Mouse (Mus musculus) fibroblast of lung, adult 2 months (primary cell): ENCODE data around the gene Hivep3.

Experiments used
- DNase-seq: peaks from one replicate; pipeline ENCODE4 v3.0.0-alpha.2; 2011; ENCODE audit warnings: low read depth

Gene Hivep3

GRCm38 (mm10) chr4:120104599-120104998 lies 371.0 kb downstream of the Hivep3 start:
- DNase-seq = no peak

- no peak for DNase-seq
Observed at GRCm38 (mm10) chr4:120106362-120106761, 372.8 kb downstream of the Hivep3 start.

GRCm38 (mm10) chr4:120107787-120108186 lies 374.2 kb downstream of the Hivep3 start:
- DNase-seq = no peak

DNA sequence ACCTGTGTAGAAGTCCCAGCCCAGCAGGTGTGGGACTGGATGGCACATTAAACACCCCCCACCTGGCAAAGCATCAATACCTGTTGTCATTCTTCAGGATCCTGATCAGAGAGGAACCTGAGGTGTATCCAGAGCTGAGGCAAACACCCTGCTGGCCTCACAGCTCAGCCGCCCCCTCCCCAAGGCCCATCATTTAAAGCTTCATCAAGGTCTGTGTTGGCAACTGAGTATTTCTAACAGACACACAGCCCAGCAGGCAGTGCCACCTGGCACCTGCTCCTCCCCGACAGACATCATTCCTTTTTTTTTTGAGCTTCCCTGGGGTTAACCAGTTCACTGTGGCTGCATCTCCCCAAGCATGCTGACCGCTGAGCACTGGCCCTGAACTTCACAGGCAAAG lies 381.9 kb downstream of the Hivep3 start:
- no peak for DNase-seq

GRCm38 (mm10) chr4:120116312-120116711 lies 382.7 kb downstream of the Hivep3 start:
- DNase-seq = no peak

GRCm38 (mm10) chr4:120120276-120120675 lies 386.7 kb downstream of the Hivep3 start:
- DNase-seq = no peak

DNA sequence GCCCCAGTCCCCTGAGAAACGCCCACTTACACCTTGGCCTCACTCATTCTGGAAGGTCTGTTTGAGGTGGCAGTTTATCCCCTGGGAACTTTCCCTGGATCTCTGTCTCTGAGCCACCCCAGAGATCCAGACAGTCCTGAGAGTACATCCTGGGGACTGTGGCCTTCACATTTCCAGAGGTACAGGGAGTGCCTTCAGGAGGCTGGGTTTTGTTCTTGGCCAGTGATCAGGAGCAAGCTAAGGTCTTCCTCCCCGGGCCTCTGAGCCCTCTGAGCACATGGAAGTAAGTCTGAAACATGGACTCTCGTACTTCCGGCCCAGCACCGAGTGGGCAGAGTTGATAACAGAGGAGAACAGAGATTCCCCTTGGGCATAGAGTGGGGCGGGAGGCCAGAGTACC lies 391.1 kb downstream of the Hivep3 start:
- DNase-seq = no peak

GRCm38 (mm10) chr4:120126047-120126446 lies 392.5 kb downstream of the Hivep3 start:
- DNase-seq = peak; percentile 78

DNA sequence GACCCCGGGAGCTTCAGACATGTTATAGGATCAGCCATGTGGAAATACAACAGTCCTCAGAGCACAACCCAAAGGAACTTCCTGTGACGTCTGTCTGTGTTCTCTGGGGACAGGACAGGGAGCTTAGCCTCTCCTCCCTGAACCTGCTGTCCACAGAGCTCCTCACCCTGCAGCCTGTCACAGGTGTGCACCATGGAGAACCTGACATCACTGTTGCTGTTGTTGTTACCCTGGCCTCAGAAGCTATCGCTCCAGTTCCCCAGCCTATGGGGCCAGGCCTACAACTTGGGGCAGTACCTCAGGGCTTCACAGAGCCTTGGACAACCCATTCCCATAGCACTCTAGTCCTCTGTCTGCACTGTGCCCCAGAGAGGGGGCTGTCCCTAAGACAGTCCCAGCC lies 393.7 kb downstream of the Hivep3 start:
- no peak for DNase-seq

DNA sequence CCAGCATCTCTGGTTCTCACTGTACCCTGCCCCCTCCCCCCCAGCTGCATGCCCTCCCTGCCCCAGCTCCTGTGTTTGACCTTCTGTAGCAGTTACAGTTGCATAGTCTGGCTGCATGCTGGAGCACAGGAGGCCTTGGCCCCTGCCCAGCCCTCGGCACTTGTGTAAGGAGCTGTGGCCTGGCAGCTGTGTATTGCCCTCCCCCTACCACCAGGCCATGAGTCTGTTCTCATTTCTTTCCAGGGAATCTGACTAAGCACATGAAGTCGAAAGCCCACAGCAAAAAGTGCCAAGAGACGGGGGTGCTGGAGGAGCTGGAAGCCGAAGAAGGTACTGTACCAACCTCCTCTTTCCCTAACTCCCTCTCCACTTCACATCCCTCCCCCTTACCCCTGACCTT lies 394.4 kb downstream of the Hivep3 start:
- DNase-seq = peak; percentile 94

DNA sequence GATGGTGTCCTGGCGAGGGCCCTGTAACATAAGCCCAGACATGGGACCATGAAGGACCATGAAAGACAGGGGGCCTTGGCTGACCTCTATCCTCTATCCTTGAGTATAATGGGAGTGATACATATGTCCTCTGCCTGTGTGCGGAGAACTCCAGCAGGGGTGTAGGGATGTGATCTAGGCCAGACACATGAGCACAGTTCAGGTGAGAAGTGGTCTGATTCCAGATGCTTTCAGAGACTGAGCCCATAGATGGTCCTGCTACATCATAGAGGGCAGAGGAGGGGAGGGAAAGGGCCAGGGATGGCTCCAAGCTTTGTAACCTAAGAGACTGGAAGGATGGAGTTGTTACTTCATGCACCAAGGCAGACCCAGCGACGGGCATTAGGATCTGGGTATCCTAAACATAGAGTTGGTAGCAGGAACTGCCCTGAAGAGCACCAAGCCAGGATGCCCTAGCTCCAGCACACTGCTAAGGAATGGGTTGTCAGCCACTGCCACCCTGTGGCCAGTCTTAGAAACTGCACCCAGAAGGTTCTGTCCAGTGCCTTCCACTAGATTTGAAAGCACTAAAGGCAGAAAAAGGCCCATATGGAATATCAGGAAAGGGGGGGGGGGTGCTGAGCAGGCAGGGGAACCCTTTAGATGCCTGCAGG lies 395.8 kb downstream of the Hivep3 start:
- no peak for DNase-seq

DNA sequence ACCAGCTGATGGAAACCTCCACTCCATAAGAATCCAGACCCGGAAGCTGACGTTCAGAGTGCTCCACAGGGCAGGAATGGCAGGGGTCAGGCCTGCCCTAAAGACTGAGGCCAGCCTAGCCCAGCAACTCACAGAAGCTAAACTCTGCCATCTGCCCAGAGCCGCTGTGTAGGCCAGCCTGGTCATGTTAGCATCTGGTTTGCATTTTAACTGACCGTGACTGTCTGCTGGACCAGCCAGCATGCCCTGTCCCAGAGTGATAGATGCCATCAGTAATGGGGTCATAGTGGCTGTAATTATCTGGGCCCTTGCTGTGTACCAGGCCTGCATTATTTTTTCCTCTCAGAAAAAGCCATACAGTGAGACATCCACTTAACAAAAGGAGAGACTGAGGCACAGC lies 397.3 kb downstream of the Hivep3 start:
- no peak for DNase-seq

- no peak for DNase-seq
Observed at GRCm38 (mm10) chr4:120131441-120132220, 398.0 kb downstream of the Hivep3 start.

DNA sequence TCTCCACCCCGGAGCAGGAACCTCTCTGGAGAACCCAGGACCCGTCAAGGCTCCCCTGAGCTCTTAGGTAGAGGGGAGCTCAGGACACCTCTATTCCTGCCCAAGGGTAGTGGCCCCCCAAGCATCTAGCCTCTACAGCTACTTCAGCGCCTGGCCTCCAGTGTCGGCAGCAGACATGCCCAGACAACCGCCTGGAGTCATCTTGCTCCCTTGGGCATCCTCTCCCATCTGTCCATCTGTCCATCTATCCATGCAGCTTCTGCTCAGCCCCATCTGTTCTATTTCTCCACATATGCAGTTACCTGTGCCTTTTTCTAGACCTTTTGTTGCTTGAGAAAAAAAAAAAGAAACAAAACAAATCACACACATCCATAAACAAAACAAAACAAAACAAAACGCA lies 400.6 kb downstream of the Hivep3 start:
- DNase-seq = no peak

DNA sequence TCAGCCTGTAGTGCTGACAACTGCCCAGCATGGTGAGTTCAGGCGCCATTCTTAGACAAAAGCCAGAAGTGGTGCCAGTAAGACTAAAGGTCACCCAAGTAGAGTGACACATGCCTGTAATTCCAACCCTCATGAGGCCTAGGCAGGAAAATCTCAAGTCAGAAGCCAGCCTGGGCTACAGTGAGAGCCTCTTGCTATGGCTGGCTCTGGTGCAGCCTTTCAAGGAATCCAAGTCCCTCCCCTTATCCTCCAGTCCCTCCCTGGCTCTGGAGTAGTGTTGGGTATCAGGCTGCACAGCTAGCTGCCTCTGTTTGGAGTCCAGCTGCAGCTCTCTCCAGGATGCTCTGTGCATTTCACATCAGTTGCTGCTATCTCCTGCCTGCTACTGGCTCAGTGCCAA lies 408.2 kb downstream of the Hivep3 start:
- no peak for DNase-seq

DNA sequence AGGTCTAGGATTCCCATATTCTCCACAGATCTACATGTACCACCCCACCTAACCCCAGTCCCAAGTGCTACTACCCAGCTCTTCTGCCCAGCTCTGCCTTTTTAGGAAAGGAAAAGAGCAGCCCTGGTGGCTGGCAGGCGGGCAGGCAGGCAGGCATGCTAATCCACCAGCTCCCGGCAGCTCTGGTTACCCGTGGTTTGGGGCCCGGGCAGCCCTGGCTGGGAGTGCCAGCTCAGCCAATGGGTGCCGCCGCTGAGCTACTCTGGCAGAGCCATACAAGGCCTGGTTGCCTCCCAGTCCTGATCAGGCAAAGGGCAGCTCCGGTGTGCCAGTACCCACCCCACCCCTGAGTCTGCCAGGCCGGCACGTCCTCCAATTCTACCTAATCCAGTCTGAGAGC lies 409.3 kb downstream of the Hivep3 start:
- DNase-seq = no peak

DNA sequence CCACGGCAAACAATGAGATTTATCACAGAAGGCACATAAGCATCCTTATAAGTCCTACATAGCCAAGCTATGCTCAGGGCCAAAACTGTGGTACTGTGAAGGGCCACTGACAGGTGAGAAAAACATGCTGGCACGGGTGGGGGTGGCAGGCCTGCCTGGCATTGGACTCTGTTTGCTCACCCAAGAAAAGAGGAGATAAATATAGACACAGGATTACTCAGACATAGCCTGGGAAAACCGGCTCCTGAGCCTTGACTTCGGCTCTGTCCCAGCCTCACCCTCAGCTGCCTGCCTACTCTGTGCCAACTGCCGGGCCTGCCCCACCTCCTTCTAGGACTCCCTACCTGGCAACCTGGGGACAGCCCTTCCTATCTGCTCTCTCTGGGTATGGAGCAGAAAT lies 410.8 kb downstream of the Hivep3 start:
- DNase-seq = no peak

DNA sequence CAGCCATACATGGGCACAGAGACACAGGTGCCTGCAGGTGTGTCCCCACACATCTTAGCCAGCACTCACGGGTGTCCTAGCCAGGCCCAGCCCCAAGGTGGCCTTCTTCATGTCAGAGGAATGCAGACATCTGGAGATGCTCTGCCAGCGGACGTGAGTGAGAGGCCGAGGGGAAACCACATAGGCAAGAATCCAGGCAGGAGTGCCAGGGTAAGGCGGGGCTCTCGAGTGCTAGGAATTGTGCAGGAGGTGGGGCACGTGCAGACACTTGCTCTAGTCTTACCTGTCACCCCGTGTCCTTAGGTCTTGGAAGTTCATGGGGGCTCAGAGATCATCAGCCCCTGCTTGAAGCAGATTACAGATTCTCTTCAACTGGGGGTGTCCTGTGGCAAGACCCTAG lies 412.3 kb downstream of the Hivep3 start:
- DNase-seq = no peak

- peak; percentile 69 for DNase-seq
Observed at GRCm38 (mm10) chr4:120148291-120149141, 414.9 kb downstream of the Hivep3 start.

- DNase-seq = no peak
Observed at GRCm38 (mm10) chr4:120149142-120149524, 415.5 kb downstream of the Hivep3 start.

DNA sequence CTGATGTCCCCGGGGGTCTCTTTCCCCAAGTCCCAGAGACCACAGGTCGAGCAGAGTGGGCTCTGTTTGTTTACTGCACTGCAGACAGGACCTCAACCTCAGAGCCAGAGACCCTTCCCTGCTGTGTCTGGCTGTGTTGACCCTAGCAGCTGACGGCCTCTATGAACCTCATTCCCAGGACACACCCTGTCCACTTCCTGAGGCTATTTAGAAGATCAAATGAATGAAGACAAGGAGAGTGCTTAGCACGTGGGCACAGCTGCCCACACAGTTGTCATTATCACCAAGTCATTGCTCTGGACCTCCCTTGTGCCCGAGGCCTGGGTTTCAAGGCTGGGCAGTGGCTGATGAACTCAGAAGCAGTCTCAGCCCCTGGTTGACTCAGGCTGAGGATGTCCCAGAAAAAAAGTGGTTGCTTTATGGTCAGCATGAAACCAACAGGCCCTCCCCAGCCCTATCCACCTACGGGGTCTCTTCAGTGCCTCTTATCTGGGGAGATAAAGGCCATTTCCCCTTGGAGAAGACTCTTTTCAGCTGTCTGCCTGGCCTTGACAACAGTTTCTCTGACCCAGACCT lies 416.8 kb downstream of the Hivep3 start:
- no peak for DNase-seq

GRCm38 (mm10) chr4:120151906-120152305 lies 418.3 kb downstream of the Hivep3 start:
- no peak for DNase-seq

- DNase-seq = no peak
Observed at GRCm38 (mm10) chr4:120152648-120153047, 419.1 kb downstream of the Hivep3 start.
